Mouse (Mus musculus): ENCODE results near the gene Rrbp1. TPM values are rescaled to one million over a fixed set of nuclear protein-coding genes. Genes with fewer than 3 reads are reported as not detected.

Gene Rrbp1
- total and polyA plus RNA-seq, 3 experiments = 56.7 to 128 (median 127) TPM

- Histone ChIP-seq H3K4me1 (ENCODE audit: control insufficient read depth in 1 of 2, insufficient read depth in 2 of 2, low read length in 2 of 2) (peaks cover 8 to 25% of the 10 kb centered on the region in 2 experiments), H3K9ac (ENCODE audit: control insufficient read depth, low read depth, low read length, poor library complexity, severe bottlenecking) (peak overlapping the region; percentile 81; the same call in 1 of the 2 replicates), H3K36me3 (ENCODE audit: control insufficient read depth in 1 of 2, insufficient read depth in 2 of 2, low read length in 2 of 2) (peaks cover 0 to 31% of the 10 kb centered on the region in 2 experiments; a peak in 2 of 4 replicates), H3K79me2 (ENCODE audit: control insufficient read depth, insufficient read depth, low read length, poor library complexity) (peaks cover 23% of the 10 kb centered on the region), H3K4me3 (ENCODE audit: control insufficient read depth in 1 of 2, insufficient read depth in 1 of 2, low read depth in 2 of 2, low read length in 2 of 2) (peak overlapping the region; percentile 83 to 86), H3K27me3 (ENCODE audit: control insufficient read depth in 1 of 2, insufficient read depth in 2 of 2, low read length in 2 of 2) (no peaks in the 10 kb centered on the region), H3K27ac (ENCODE audit: control insufficient read depth, low read depth, low read length) (peak overlapping the region; percentile 70), H3K9me3 (replicated peaks; ENCODE audit: insufficient read depth, low read length) (no peaks in the 10 kb centered on the region)
- peak; percentile 87 for DNase-seq (ENCODE audit: low read depth, low spot score)
- TF ChIP-seq USF1 (IDR thresholded peaks at IDR 0.05; ENCODE audit: low read depth, low read length) = 0 out of 2 replicates have a peak, but pooled peaks have one; percentile 5
- 0 out of 2 replicates have a peak, but pooled peaks have one; percentile 17 for TF ChIP-seq MYC (IDR thresholded peaks at IDR 0.05; ENCODE audit: low read depth, low read length)
- TF ChIP-seq CHD1 (IDR thresholded peaks at IDR 0.05; ENCODE audit: low read depth, low read length) = no peak
- no peak for TF ChIP-seq KAT2A (conservative IDR thresholded peaks at IDR 0.05; ENCODE audit: low read depth, low read length)
- no peak for TF ChIP-seq POLR2AphosphoS2 (IDR thresholded peaks at IDR 0.05; ENCODE audit: low read length)
- peak; percentile 61; the same call in 1 of the 2 replicates for TF ChIP-seq ZNF384 (IDR thresholded peaks at IDR 0.05; ENCODE audit: low read depth, low read length)
- no peak for TF ChIP-seq SMC3 (IDR thresholded peaks at IDR 0.05; ENCODE audit: low read depth, low read length)
- no peak for TF ChIP-seq POLR2AphosphoS5 (IDR thresholded peaks at IDR 0.05; ENCODE audit: borderline replicate concordance, low read depth, low read length)
- TF ChIP-seq GATA1 (IDR thresholded peaks at IDR 0.05; ENCODE audit: low read depth, low read length) = peak; percentile 89
- no peak; the same call in 1 of the 2 replicates for TF ChIP-seq MAX (IDR thresholded peaks at IDR 0.05; ENCODE audit: low read length)
- TF ChIP-seq ZKSCAN1 (IDR thresholded peaks at IDR 0.05; ENCODE audit: low read depth, low read length) = no peak
- TF ChIP-seq CHD2 (IDR thresholded peaks at IDR 0.05; ENCODE audit: low read length) = no peak
- no peak for TF ChIP-seq MAZ (IDR thresholded peaks at IDR 0.05; ENCODE audit: low read depth, low read length)
- no peak for TF ChIP-seq USF2 (IDR thresholded peaks at IDR 0.05; ENCODE audit: borderline replicate concordance in 1 of 2, insufficient read depth in 1 of 2, low read depth in 1 of 2, low read length in 2 of 2)
- TF ChIP-seq HCFC1 (IDR thresholded peaks at IDR 0.05; ENCODE audit: low read depth, low read length) = peak; percentile 36; the same call in 1 of the 2 replicates
- TF ChIP-seq JUND (IDR thresholded peaks at IDR 0.05; ENCODE audit: low read depth, low read length) = no peak
- no peak for TF ChIP-seq ELF1 (IDR thresholded peaks at IDR 0.05; ENCODE audit: low read depth, low read length)
- no peak for TF ChIP-seq RAD21 (IDR thresholded peaks at IDR 0.05; ENCODE audit: low read depth, low read length)
- peak; percentile 84 for TF ChIP-seq MYB (IDR thresholded peaks at IDR 0.05; ENCODE audit: low read depth, low read length)
- TF ChIP-seq RCOR1 (IDR thresholded peaks at IDR 0.05; ENCODE audit: low read depth, low read length) = peak; percentile 95
- no peak for TF ChIP-seq POLR2A (IDR thresholded peaks at IDR 0.05; ENCODE audit: control insufficient read depth in 1 of 2, insufficient read depth in 1 of 2, low read depth in 1 of 2, low read length in 2 of 2, poor library complexity in 1 of 2)
- TF ChIP-seq BHLHE40 (IDR thresholded peaks at IDR 0.05; ENCODE audit: borderline replicate concordance, low read depth, low read length) = peak; percentile 67
- TF ChIP-seq ZC3H11A (IDR thresholded peaks at IDR 0.05; ENCODE audit: low read depth, low read length) = no peak; the same call in 1 of the 2 replicates
- TF ChIP-seq TBP (IDR thresholded peaks at IDR 0.05; ENCODE audit: low read depth, low read length) = no peak
- peak; percentile 92 to 97 for TF ChIP-seq EP300 (IDR thresholded peaks at IDR 0.05; ENCODE audit: low read depth in 1 of 2, low read length in 2 of 2)
- TF ChIP-seq ZMIZ1 (IDR thresholded peaks at IDR 0.05; ENCODE audit: low read depth, low read length) = no peak
- peak; percentile 94 for TF ChIP-seq TAL1 (IDR thresholded peaks at IDR 0.05; ENCODE audit: low read length)
- TF ChIP-seq CTCF (IDR thresholded peaks at IDR 0.05 in 2 of 3, conservative IDR thresholded peaks at IDR 0.05 in 1 of 3; ENCODE audit: control insufficient read depth in 1 of 3, insufficient read depth in 1 of 3, low read depth in 2 of 3, low read length in 3 of 3, poor library complexity in 1 of 3, severe bottlenecking in 1 of 3) = no peak
- peak; percentile 96 for TF ChIP-seq ETS1 (IDR thresholded peaks at IDR 0.05; ENCODE audit: low read depth, low read length)
- TF ChIP-seq TCF12 (IDR thresholded peaks at IDR 0.05; ENCODE audit: low read depth, low read length) = peak; percentile 97
- TF ChIP-seq SIN3A (IDR thresholded peaks at IDR 0.05; ENCODE audit: low read length) = peak; percentile 84
- peak; percentile 78; the same call in 1 of the 2 replicates for TF ChIP-seq MXI1 (IDR thresholded peaks at IDR 0.05; ENCODE audit: low read depth, low read length)
- no peak for TF ChIP-seq MEF2A (IDR thresholded peaks at IDR 0.05; ENCODE audit: extremely low read depth, insufficient replicate concordance, low read depth, low read length, poor library complexity, severe bottlenecking)
- no peak for TF ChIP-seq MAFK (IDR thresholded peaks at IDR 0.05; ENCODE audit: borderline replicate concordance, low read depth, low read length)
- no peak for TF ChIP-seq UBTF (IDR thresholded peaks at IDR 0.05; ENCODE audit: borderline replicate concordance, insufficient read depth, low read depth, low read length)
Measured at GRCm38 (mm10) chr2:143916229-143916628, 94.8 kb downstream of the Rrbp1 start.
